Mouse (Mus musculus) heart, embryonic 14.5 days (tissue): ENCODE results near the gene Macrod1. TPM values are rescaled to one million over a fixed set of nuclear protein-coding genes. Genes with fewer than 3 reads are reported as not detected.
"Not testable (repeated sequence)": the region's sequence is repeated elsewhere in the genome, so short reads cannot be mapped to it uniquely, and the experiment has no call there.

Source experiments
- ATAC-seq: fragments of 200-750 bp; cut with Nextera tagmentation; 2 replicates; pipeline ENCODE4 v1.8.0; 2017; ENCODE audit warnings: low read depth, moderate TSS enrichment; ENCODE audit not compliant: insufficient number of reproducible peaks, insufficient read depth, low FRiP score
- H3K27ac ChIP-seq, 2 experiments: fragments of 200-500 bp in 1 of 2; fragments of 300-500 bp in 1 of 2; sonication (generic) in 1 of 2; replicated peaks in 1 of 2; 2 replicates each; pipeline ENCODE4 v1.5.1; 2012 to 2014; ENCODE audit warnings: low read depth in 2 of 2, low read length in 2 of 2, control low read depth in 1 of 2, mild to moderate bottlenecking in 1 of 2, mixed read lengths in 1 of 2; ENCODE audit not compliant: control insufficient read depth in 1 of 2, insufficient read depth in 1 of 2
- H3K27me3 ChIP-seq: fragments of 300-500 bp; sonication (generic); 2 replicates; pipeline ENCODE4 v1.6.1; 2014; ENCODE audit warnings: mild to moderate bottlenecking, low read length, control low read depth; ENCODE audit not compliant: control insufficient read depth, insufficient read depth
- H3K36me3 ChIP-seq: fragments of 300-500 bp; sonication (generic); 2 replicates; pipeline ENCODE4 v1.6.1; 2014; ENCODE audit warnings: mild to moderate bottlenecking, control low read depth, low read length, mixed read lengths; ENCODE audit not compliant: control insufficient read depth, insufficient read depth
- H3K4me1 ChIP-seq, 2 experiments: fragments of 200-500 bp in 1 of 2; fragments of 300-500 bp in 1 of 2; sonication (generic) in 1 of 2; 2 replicates each; pipeline ENCODE4 v1.6.1; 2012 to 2014; ENCODE audit warnings: low read length in 2 of 2, control low read depth in 1 of 2, mixed read lengths in 1 of 2; ENCODE audit not compliant: control insufficient read depth in 2 of 2, insufficient read depth in 2 of 2
- H3K4me2 ChIP-seq: fragments of 300-500 bp; sonication (generic); 2 replicates; pipeline ENCODE4 v1.6.1; 2014; ENCODE audit warnings: mild to moderate bottlenecking, low read length
- H3K4me3 ChIP-seq, 2 experiments: fragments of 200-500 bp in 1 of 2; fragments of 300-500 bp in 1 of 2; sonication (generic) in 1 of 2; 2 replicates each; pipeline ENCODE4 v1.5.1; 2012 to 2014; ENCODE audit warnings: low read length in 2 of 2, mild to moderate bottlenecking in 2 of 2, control low read depth in 1 of 2, low read depth in 1 of 2, moderate library complexity in 1 of 2; ENCODE audit not compliant: control insufficient read depth in 1 of 2, insufficient read depth in 1 of 2
- H3K9ac ChIP-seq: fragments of 300-500 bp; sonication (generic); 2 replicates; pipeline ENCODE4 v1.6.1; 2014; ENCODE audit warnings: mild to moderate bottlenecking, low read length
- H3K9me3 ChIP-seq: fragments of 300-500 bp; sonication (generic); 2 replicates; pipeline ENCODE4 v1.6.1; 2016; ENCODE audit warnings: low read length, control low read depth; ENCODE audit not compliant: control insufficient read depth
- WGBS: fragments of 180-500 bp; shearing (Covaris S2); extraction: QIAGEN DNeasy Blood & Tissue Kit; methylation state at CpG from one replicate; pipeline ENCODE4 v1.1.7; 2014; 5-methylcytosine and 5-hydroxymethylcytosine counted together
- polyA plus RNA-seq: library from polyadenylated mRNA; unstranded; fragments of >200 nt; fragmentation: Nextera tagmentation; extraction: Ambion mirVana; gene quantifications from 2 replicates; pipeline ENCODE4 v1.2.1, GENCODE M21; 2014

Gene Macrod1
- polyA plus RNA-seq, 1 experiment from 2014 or later: 53.0 TPM

- peak overlapping the region; percentile 47 to 55 for H3K4me3 ChIP-seq
- no peaks in the 10 kb centered on the region for H3K27me3 ChIP-seq
- no peaks in the 10 kb centered on the region for H3K9me3 ChIP-seq
- ATAC-seq: no peak
- WGBS: 16% methylated on average over 13 of the region's 13 CpGs
- H3K4me1 ChIP-seq: peaks cover 12 to 35% of the 10 kb centered on the region in 2 experiments
- H3K27ac ChIP-seq: peak overlapping the region; percentile 85 to 94
- 0 out of 2 replicates have a peak, but pooled peaks cover under 1% of the 10 kb centered on the region for H3K36me3 ChIP-seq
- peak overlapping the region; percentile 83 for H3K9ac ChIP-seq
- peak overlapping the region; percentile 76 for H3K4me2 ChIP-seq
These were observed 15.9 kb upstream of the Macrod1 start for GRCm38 (mm10) chr19:7040637-7041130.

GRCm38 (mm10) chr19:7041171-7041570, 15.4 kb upstream of the Macrod1 start:
- Histone ChIP-seq H3K4me3 (no peak overlapping the region), H3K9me3 (no peaks in the 10 kb centered on the region), H3K4me2 (peak overlapping the region; percentile 76; the same call in 1 of the 2 replicates), H3K27me3 (no peaks in the 10 kb centered on the region), H3K27ac (peak overlapping the region; percentile 85 to 94; a peak in 2 of 4 replicates), H3K36me3 (no peaks in the 10 kb centered on the region), H3K4me1 (peaks cover 12 to 35% of the 10 kb centered on the region in 2 experiments), H3K9ac (peak overlapping the region; percentile 83; the same call in 1 of the 2 replicates)
- 77% methylated on average over 2 of the region's 2 CpGs for WGBS
- ATAC-seq: no peak

- H3K9ac ChIP-seq: peak overlapping the region; percentile 42
- H3K4me1 ChIP-seq: peaks cover 12 to 13% of the 10 kb centered on the region in 2 experiments
- H3K27ac ChIP-seq: peak overlapping the region; percentile 67 to 90
- no peaks in the 10 kb centered on the region for H3K27me3 ChIP-seq
- no peak overlapping the region for H3K4me2 ChIP-seq
- no peaks in the 10 kb centered on the region for H3K9me3 ChIP-seq
- H3K4me3 ChIP-seq: no peak overlapping the region
- no peak for ATAC-seq
- WGBS: 52% methylated on average over 4 of the region's 4 CpGs
- H3K36me3 ChIP-seq: no peaks in the 10 kb centered on the region
These were observed 12.3 kb upstream of the Macrod1 start for GRCm38 (mm10) chr19:7044279-7044678.

GRCm38 (mm10) chr19:7044706-7045105, 11.9 kb upstream of the Macrod1 start:
- no peak for ATAC-seq
- Histone ChIP-seq H3K27ac (peak overlapping the region; percentile 67 to 90), H3K4me3 (no peak overlapping the region), H3K27me3 (no peaks in the 10 kb centered on the region), H3K36me3 (no peaks in the 10 kb centered on the region), H3K9ac (peak overlapping the region; percentile 42), H3K4me2 (no peak overlapping the region), H3K4me1 (peaks cover 12 to 13% of the 10 kb centered on the region in 2 experiments), H3K9me3 (no peaks in the 10 kb centered on the region)
- WGBS: 15% methylated on average over 4 of the region's 4 CpGs

GRCm38 (mm10) chr19:7053382-7053781, 3.2 kb upstream of the Macrod1 start:
- not testable (repeated sequence) for H3K36me3 ChIP-seq, H3K4me3 ChIP-seq, ATAC-seq, H3K9ac ChIP-seq, H3K27me3 ChIP-seq, H3K9me3 ChIP-seq, H3K4me2 ChIP-seq, H3K27ac ChIP-seq
- peaks cover 20 to 21% of the 10 kb centered on the region in 2 experiments for H3K4me1 ChIP-seq
- WGBS: 90% methylated on average over 4 of the region's 4 CpGs

- WGBS: 40% methylated on average over 10 of the region's 10 CpGs
- H3K4me3 ChIP-seq: no peak overlapping the region
- ATAC-seq: no peak
These were observed 1.8 kb upstream of the Macrod1 start for GRCm38 (mm10) chr19:7054772-7055171.

GRCm38 (mm10) chr19:7055173-7055572, 1.4 kb upstream of the Macrod1 start:
- no peak overlapping the region for H3K9ac ChIP-seq
- H3K36me3 ChIP-seq: no peaks in the 10 kb centered on the region
- no peak overlapping the region for H3K4me3 ChIP-seq
- H3K27me3 ChIP-seq: no peaks in the 10 kb centered on the region
- ATAC-seq: no peak
- H3K9me3 ChIP-seq: no peaks in the 10 kb centered on the region
- H3K27ac ChIP-seq: peak overlapping the region; percentile 7 to 62; a peak in 3 of 4 replicates
- H3K4me2 ChIP-seq: peak overlapping the region; percentile 18; the same call in 1 of the 2 replicates
- WGBS: 34% methylated on average over 3 of the region's 3 CpGs
- peaks cover 24% of the 10 kb centered on the region in 2 experiments for H3K4me1 ChIP-seq

More at GRCm38 (mm10) chr19:7054772-7055171, 1.8 kb upstream of the Macrod1 start:
- Histone ChIP-seq H3K4me2 (peak overlapping the region; percentile 18; the same call in 1 of the 2 replicates), H3K36me3 (no peaks in the 10 kb centered on the region), H3K9ac (no peak overlapping the region), H3K27me3 (no peaks in the 10 kb centered on the region), H3K9me3 (no peaks in the 10 kb centered on the region), H3K4me1 (peaks cover 24% of the 10 kb centered on the region in 2 experiments), H3K27ac (peak overlapping the region; percentile 7 to 62; a peak in 3 of 4 replicates)
